Mouse (Mus musculus): ENCODE measurements at regions not wholly inside any gene's neighbourhood (a gene's known extent, or its start where the extent isn't known, plus 50 kb on each side); places are given as distances from the start of the nearest gene placed in this dataset.

DNA sequence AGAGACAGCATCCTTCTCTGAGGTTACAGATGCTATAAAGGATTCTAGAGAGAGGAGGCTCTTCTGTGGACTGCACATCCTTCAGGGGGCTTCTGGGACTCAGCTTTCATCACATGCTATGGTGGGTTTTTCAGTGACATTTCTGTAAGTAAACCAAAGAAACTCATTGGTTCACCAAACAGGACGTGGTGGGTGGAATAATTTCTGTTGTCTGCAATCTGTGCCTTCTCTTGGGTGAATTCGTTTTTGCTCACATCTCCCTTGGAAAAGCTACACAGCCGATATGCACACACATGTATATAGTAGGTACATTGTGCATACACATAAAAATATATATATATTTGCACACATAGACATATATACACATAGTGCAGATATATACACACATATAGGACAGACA is 110.2 kb downstream of the Chst1 start:
- no peak for DNase-seq (ENCODE audit: low spot score)

DNA sequence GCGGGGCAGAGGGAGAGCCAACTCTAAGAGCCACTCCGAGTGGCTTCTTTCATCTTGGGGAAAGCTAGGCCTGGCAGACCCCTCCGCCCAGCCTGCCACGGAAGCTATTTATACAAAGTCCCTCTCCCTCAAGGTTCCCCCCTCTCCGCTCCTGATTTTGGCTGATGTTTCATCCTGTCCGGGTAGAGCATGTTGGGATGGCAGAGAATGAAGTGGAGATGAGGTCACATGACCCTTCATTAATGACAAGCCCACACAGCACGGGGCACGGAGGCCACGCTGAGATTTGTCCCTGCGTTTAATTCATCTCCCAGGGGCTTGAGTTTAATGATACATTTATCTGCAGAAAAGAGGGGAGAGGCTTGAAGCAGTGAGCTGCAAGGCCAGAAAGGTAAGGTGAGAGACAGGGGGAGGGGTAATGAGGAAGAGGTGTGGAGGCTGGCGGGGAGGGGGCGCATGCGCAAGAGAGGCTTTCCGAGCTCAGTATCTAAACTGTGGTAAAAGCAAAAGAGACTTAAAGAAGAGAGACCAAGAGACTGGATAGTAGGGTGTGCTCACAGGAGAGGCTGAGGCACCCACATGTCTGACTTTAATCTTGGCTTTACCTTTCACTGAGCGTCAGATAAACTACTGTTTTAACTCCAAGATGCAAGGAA is 111.7 kb downstream of the Chst1 start:
- no peak for DNase-seq (ENCODE audit: low spot score)

DNA sequence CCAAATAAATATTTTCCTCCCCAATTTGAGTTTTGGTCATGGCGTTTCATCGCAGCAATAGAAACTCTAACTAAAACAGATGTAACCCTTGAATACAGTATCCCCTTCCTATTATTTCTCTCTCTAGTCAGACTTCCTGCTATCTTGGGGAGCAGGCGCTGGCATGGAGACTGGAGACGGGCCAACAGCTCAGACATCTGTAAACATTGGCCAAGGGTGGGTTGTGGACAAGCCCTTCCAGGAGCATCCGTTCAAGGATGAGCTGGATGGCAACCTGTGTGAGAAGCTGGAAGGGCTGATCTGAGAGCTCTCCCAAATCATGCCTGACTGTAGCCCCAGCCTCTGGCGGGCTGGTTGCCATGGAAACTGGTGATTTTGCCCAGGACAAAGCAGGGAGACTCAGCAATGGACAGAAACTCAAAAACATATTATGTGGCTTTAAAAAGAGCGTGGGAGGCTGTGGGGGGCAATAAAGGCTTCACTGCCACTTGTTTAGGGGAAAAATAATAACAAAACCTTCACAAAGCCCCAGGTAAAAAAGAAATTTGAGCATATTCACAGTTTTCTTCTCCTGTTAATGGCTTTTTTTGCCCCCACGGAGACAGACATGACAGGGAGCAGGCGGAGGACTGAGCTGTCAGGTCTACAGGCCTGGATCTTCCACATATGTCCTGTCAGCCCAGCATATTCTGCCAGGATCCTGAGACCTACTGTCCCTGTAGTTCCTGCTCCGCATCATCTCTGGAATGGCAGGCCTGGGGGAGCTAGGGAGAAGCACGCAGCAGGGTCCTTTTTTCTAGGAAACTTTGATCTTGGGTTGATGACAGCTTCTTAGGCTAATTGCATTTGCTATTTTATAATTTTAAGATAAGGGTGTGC is 113.0 kb downstream of the Chst1 start:
- DNase-seq (ENCODE audit: low spot score): no peak

DNA sequence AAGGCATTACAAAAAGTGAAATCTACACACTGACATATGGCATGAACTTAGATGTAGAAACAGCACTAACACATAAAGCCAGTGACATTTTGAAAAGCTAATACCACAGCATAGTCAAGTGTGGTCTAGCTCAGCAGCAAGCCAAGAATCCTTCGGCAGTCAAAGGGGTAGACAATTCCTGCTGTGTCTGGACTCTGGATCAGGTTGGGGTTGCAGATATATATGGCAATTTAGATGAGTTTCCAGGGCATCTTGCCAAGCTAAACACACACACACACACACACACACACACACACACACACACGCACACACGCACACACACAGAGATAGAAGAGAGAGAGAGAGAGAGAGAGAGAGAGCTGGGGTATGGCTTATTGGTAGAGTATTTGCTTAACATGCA is 118.2 kb downstream of the Chst1 start:
- DNase-seq (ENCODE audit: low spot score): no peak

DNA sequence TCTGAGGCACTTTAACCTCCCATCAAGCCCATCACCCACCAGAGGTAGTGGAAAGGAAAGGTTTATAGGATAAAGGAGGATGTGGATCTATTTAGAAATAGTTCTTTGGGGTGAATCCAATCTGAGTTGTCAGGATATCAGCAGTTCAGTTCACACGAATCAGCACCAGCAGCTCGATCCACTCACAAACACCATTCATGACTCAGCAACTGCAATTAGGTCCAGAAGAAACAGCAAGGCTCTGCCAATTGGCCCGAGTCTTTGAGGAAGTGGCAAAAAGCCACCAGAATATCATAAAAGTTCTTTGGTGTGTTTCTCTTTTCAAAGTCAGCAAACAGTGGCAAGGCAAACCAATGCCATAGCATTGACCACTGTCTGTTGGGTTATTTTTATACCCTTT is 122.4 kb downstream of the Chst1 start:
- DNase-seq (ENCODE audit: low spot score): no peak

DNA sequence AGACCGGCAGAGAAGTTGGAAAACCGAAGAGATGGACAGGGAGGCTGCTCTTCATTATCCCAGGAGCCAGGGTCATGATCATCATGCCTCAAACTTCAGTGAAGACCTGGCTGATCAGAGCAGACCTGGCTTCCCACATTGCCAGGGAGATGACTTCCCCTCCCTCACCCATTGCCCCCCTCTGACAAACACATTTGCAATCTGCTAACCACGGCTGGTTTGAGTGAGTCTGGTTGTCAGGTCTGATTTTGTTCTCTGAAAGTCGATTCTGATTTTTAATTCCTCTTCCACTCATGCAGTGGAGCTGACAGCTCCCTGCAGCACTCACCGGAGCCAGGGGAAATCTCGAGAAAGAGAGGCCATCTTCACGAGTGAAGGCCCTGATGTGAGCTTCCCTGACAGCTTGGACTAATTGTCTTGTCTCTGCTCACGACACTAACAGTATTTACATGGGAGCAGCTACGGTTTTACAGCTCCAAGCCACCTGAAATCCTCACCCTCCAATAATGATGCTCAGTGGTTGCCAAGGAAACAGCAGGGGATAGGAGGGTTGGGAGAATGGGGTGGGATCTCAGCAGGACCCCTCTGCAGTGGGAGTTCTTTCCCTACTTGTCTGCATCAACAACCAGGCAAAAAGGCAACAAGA is 124.2 kb downstream of the Chst1 start:
- DNase-seq (ENCODE audit: low spot score): no peak

DNA sequence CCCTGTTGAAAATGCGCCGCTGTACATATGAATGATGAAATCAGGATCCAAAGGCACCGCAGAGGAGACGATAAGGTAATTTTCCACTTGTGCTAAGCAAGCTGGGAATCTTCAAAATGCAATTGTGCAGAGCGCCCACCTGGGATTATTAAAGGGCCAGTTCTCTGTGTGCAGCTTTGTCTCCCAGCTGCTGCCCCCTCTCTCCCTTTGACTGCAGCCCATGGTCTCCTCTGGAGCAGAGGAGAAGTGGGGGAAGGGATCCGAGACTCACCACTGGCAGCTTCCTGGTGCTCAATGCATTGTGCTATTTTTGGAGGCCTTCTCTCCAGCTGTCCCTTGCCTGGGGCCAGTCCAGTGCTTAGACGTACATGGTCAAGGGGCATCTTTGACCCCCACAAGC is 127.1 kb downstream of the Chst1 start:
- no peak for DNase-seq (ENCODE audit: low spot score)

DNA sequence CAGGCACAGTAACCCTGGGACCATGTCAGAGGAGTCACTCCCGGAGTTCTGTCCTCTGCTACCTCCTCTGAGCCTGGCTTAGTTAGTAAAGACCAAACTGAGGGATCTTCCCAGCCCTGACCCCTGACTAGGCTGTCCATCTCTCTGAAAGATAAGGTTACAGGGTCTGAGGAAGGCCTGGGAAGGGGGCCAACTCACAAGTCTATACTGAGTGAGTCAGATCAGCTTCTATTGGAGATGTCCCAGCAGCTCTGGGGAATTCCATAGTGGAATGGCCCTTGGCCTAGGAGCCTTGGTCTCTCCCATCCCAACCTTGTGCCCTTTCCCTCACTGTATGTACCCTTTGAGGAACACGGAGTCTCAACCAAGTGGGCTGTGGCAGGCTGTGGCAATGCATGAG is 127.7 kb downstream of the Chst1 start:
- DNase-seq (ENCODE audit: low spot score): no peak

DNA sequence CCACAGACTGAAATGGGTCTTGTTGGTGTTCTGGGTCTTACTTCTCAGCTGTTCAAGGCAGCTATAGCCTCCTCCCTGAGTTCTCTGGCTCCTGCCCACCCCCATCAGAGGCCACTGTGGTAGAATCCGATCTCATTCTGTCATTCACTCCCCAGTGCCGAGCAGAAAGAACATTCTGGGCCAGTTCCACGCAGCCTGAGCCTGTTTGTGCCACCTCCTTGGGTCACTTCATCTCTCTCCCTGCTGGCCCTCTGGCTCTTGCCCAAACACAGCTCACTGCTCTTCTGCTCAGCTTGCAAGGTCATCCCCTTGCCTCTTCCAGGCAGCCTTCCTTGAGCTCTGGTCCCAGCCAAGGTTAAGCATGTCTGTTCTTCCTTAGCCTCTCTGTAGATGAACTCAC is 128.9 kb downstream of the Chst1 start:
- DNase-seq (ENCODE audit: low spot score): no peak

DNA sequence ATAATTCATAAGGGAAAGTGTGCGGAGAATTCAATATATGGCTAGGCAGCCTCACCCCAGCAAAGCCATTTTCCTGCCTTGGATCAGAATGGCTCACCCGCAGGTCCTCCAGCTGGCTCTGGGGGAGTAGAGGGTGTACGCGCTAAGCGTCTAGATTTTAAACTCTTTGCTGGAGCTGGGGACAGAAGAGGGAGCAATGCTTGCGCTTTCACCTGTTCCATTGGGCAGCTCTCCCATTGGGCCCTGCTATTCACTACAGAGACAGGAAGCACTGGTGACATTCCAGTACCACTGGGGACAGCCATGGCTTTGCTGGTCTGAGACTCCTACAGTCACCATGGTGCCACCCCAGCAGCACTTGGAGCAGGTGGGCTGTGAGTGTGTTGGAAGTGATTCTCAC is 130.9 kb downstream of the Chst1 start:
- DNase-seq (ENCODE audit: low spot score): no peak

DNA sequence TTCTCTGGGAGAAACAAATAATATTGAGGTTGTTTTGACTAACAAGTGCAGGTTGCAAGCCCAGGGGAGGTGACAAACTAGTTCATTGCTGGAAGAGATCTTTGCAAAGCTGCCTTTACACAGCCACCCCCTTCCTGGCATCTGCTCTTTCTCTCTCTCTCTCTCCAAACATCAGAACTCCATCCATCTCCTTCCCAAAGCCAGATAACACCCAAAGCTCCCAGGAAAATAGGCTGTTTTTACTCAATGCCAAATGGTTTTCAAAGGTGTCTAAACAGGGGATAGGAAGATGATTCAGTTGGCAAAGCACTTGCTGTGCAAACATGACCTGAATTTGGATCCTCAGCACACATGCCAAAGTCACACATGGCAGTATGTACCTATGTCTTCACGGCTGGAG is 133.9 kb downstream of the Chst1 start:
- no peak for DNase-seq (ENCODE audit: low spot score)

DNA sequence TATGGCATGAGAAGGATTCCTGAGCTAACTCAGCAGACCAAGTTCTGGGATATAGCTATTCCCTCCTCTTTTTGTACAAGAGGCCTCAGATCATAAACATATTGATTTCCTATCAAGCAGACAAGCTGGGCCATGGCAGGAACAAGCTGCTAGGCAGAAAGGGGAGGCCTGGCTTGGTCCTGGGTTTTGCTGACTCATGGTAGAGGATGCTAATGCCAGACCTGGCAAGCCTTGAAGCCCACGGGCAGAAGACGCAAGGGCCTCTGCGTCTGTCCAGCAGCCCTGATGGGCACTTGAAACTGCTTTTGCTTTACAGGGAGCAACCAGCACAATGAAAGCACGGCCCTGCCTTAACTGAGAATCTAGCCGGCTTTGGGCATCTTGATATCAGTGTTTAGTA is 136.3 kb downstream of the Chst1 start:
- DNase-seq (ENCODE audit: low spot score): no peak

DNA sequence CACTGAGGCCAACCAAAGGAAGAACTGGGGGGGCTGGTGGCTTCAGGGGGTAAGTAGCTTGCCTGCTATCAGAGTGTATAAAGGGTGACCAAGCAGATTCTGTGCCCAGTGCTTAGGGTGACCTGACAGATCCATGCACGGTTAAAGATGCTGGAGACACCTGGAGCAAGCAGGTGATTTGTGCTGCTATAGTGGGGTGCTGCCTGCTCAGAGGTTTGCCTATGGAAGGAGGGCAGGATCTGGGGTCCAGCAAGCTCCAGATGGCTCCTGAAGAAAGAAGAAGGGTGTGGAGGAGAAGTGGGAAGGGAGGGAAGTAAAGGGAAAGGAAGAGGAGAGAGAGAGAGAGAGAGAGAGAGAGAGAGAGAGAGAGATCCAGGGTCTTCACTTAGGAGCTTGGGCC is 137.8 kb downstream of the Chst1 start:
- DNase-seq (ENCODE audit: low spot score): no peak

DNA sequence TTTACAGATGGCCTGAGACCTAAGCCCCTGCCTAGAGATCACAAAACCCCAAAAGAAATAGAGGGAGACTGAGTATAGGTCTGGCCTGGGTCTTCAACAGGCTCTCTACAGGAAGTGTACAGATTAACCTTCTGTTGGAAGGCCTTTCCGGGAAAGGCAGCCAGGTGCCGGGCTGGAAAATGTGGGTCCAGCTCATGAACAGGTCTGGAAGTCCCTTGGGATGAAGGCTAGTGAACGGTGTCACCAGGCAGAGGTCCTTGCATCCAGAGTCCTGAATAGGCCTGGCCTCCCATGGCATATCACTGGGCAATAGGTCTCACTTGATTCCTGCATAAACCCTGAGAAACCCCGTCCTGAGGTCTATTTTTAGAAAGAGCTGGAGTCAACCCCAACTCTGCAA is 140.1 kb downstream of the Chst1 start:
- DNase-seq (ENCODE audit: low spot score): no peak

DNA sequence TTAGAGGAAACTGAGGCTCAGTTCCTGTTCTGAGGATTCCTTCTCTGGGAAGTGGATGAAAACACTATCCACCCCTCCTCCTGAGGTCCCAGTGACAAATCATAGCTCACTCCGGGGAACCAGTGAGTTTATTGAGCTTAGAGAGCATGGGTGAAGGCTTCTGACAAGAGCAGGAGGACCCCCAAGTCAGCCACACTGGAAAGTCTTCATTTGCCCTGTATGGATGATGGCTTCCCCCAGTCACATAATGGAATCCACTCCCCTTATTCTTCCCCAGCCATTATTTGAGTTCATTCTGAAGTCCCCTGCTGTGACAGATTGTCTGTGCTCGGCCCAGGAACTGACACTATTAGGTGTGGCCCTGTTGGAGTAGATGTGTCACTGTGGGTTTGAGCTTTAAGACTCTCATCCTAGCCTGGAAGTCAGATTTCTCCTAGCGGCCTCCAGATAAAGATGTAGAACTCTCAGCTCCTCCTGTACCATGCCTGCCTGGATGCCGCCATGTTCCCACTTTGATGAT is 141.3 kb downstream of the Chst1 start:
- DNase-seq (ENCODE audit: low spot score): no peak

DNA sequence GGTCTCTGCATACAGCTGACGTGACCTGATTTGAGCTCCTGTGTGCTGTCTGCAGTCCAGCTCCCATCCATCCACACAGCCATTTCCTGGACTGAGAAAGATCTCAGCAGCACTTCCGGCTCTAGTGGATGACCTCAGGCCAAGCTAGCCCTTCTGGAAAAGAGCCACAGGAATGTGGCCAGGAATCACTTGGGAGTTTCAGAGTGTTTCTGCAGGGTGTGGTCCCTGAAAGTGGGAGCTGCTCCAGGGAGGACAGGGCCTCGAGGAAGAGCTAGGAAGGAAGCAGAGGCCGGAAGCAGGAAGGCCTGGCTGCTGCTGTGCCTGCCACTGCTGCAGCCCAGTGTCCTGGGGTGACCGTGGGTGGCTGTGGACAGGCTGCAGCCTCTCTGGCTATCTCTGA is 142.5 kb downstream of the Chst1 start:
- peak; percentile 69 for DNase-seq (ENCODE audit: low spot score)

DNA sequence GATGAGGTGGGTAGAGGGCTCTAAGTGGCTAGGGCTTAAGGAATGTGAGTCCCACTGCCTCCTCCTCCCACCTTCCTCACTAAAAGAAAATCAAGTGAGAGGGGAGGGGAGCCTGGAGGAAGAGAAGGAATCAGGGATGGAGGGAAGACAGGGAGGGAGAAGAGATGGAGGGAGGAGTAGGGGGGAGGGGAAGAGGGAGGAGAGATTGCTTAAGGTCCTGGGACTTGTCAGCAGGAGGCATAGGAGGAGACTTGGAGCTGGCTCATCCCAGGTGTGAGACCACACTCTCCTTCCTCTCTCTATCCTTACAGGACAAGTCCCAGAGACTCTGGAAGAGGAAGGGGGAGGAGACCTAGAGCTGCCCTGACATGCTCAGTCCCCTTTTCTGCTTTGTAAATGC is 143.2 kb downstream of the Chst1 start:
- no peak for DNase-seq (ENCODE audit: low spot score)

DNA sequence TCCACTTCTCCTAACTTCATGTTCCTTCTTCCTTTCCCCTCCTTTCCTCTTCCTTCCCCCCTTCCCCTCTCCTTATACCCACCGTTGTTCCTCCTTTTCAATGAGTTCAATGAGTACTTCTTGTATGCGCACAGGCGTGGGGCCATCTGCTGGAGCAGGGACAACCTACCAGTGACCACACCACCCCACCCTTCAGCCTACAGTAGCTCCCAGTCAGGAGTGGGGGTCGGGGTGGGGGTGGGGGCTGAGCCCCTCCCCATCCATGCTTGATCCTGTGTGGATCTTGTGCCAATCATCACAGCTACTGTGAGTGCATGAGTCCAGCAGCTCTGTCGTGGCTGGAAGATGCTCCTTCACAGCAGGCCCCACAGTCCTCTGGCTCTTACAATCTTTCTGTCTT is 143.6 kb downstream of the Chst1 start:
- DNase-seq (ENCODE audit: low spot score): no peak

DNA sequence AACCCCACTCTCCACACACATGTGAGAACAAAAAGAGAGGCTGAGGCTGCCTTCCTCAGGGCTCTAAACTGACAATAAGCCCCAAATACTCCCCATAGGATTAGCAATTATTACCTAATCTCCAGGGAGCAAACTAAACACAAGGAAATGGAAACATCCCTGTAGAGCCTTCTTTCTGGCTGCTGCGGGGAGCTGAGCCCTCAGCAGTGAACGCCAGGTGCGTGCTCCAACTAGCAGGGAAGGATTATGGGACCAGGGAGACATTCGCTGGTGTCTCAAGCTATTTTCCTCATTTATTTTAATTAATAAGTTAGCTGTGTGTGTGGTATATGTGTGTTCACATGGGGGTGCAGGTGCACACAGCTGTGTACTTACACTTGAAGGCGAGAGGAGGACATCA is 144.4 kb downstream of the Chst1 start:
- no peak for DNase-seq (ENCODE audit: low spot score)

DNA sequence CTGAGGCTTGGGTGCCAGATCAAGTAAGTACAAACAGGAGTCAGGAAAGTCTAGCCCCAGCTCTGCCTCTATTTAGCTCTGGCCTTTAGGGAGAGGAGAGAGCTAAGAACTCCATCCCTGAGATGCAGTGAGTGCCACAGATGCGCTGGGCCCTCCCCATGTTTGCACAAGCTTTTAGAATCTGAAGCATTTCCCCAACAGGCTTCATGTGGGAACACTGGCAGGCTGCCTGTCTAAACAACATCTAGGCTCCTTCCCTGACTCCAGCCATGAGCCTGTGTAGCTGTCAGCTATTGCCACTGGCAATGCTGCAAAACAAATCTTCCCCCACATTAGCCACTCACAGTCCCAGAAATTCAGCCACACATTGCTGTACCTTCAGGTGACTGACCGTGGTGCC is 147.9 kb downstream of the Chst1 start:
- no peak for DNase-seq (ENCODE audit: low spot score)

DNA sequence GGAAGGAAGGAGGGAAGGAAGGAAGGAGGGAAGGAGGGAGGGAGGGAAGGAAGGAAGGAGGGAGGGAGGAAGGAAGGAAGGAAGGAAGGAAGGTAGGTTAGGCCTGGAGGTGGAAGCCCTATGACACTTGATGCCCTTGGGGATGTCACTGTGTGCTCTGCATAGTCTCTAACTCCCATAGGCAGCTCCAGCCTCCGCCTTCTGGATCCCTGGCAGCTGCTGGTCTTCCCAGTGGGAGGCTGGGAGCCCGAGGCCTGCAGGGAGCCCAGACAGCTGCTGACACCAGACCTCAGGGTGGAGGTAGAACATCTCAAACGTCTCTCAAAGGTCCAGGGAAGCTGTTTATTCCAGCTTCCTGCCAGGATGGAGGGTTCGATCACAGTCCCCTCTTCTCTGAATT is 150.6 kb downstream of the Chst1 start:
- no peak for DNase-seq (ENCODE audit: low spot score)

DNA sequence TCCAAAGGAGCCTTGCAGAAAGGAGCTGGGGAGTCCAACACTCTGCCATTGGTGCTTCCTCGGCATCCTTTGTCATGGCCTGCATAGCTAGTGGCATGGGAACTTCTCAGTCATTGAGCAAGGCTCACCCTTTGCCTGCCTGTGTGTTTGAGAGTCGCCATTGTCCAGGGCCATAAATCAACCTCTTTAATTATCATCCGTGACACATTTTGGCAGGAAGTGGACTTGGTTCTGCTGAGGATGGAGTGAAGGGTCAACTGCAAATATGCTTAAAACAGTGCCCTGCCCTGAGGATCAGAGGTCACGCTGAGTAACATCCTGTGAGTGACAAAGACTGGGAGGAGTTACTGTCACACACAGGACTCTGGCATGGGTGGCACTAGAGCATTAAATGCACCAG is 151.2 kb downstream of the Chst1 start:
- DNase-seq (ENCODE audit: low spot score): no peak

DNA sequence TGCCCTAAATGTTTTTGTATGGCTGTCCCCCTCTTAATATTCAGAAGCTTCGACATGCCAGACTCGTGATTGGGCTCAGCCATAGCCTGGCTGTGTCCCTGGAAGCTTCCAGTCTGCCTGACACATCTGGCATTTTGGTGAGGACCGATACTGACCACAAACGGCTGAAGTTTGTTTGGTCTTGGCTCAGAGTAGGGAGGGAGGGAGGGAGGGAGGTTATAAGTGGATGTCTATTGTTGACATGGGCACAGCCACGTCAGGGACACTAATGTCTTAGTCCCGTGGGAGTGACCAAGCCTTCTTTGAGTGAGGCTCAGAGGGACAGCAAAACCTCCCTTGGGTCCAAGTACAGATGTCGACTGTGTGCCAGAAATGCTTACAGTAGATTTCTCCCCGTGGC is 151.7 kb downstream of the Chst1 start:
- no peak for DNase-seq (ENCODE audit: low spot score)

Measured in testis, postnatal 10 days (tissue).